Mouse (Mus musculus): ENCODE data around the gene Zbtb17.

- TF ChIP-seq POLR2A (IDR thresholded peaks at IDR 0.05; ENCODE audit: borderline replicate concordance, control insufficient read depth, low read depth, low read length) (no peak), CTCF (IDR thresholded peaks at IDR 0.05; ENCODE audit: control insufficient read depth, insufficient read depth, low read length) (no peak)
Measured at GRCm38 (mm10) chr4:141463472-141463871, 19.0 kb downstream of the Zbtb17 start.
